Mouse (Mus musculus) ES-E14 (cell line): ENCODE measurements around the gene Acp2.

ENCODE experiments used
- CHD2 ChIP-seq: IDR thresholded peaks from 2 replicates; pipeline ENCODE4 v1.6.1; 2014; ENCODE audit warnings: mild to moderate bottlenecking, low read depth, low read length, inconsistent platforms
- HCFC1 ChIP-seq: IDR thresholded peaks from 2 replicates; pipeline ENCODE4 v1.6.1; 2012; ENCODE audit warnings: low read length, inconsistent platforms, borderline replicate concordance; ENCODE audit not compliant: insufficient read depth
- ZNF384 ChIP-seq: IDR thresholded peaks from 2 replicates; pipeline ENCODE4 v1.6.1; 2012; ENCODE audit warnings: low read depth, low read length, inconsistent platforms

DNA sequence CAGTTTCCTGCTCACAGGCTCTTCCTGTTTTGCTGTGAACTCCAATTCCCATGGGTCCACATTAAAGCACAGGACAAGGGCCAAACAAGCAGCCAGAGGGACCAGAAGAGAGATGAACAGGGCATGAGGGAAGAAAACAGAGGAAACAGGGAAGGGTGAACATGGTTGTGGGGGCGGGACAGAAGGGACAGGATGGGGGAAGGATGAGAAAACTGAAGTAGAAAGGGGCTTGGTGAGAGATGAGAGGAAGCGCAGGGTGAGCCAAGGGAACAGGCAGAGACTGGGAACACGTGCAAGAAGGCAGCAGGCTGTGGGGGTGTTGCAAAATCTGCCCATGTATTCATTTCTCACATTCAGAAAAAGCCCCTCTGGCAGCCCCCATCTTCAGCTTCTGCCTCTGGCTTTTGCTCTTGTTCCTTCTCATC, 6.1 kb upstream of the Acp2 start:
- TF ChIP-seq HCFC1, result no peak
- no peak for TF ChIP-seq ZNF384
- no peak for TF ChIP-seq CHD2
